Mouse (Mus musculus) heart, embryonic 15.5 days (tissue): ENCODE measurements around the gene Antxr1. TPM values are rescaled to one million over a fixed set of nuclear protein-coding genes. Genes with fewer than 3 reads are reported as not detected.
A peak's percentile ranks its signal among the peaks of the same experiment; 100 is the strongest.

Experiments
- ATAC-seq: fragments of 200-750 bp; cut with Nextera tagmentation; replicated peaks from 2 replicates; pipeline ENCODE4 v1.8.0; 2017; ENCODE audit warnings: low read depth, moderate TSS enrichment; ENCODE audit not compliant: insufficient number of reproducible peaks, insufficient read depth, low FRiP score
- H3K27ac ChIP-seq: fragments of 300-500 bp; sonication (generic); 2 replicates; pipeline ENCODE4 v1.5.1; 2015; ENCODE audit warnings: mild to moderate bottlenecking, inconsistent platforms
- H3K27me3 ChIP-seq: fragments of 300-500 bp; sonication (generic); 2 replicates; pipeline ENCODE4 v1.6.1; 2015; ENCODE audit warnings: inconsistent platforms
- H3K36me3 ChIP-seq: fragments of 300-500 bp; sonication (generic); 2 replicates; pipeline ENCODE4 v1.6.1; 2015; ENCODE audit warnings: mild to moderate bottlenecking, inconsistent platforms
- H3K4me1 ChIP-seq: fragments of 300-500 bp; sonication (generic); replicated peaks from 2 replicates; pipeline ENCODE4 v1.6.1; 2015; ENCODE audit warnings: inconsistent platforms
- H3K4me2 ChIP-seq: fragments of 300-500 bp; sonication (generic); 2 replicates; pipeline ENCODE4 v1.6.1; 2015; ENCODE audit warnings: inconsistent platforms, mild to moderate bottlenecking, moderate library complexity
- H3K4me3 ChIP-seq: fragments of 300-500 bp; sonication (generic); 2 replicates; pipeline ENCODE4 v1.5.1; 2015; ENCODE audit warnings: mild to moderate bottlenecking, inconsistent platforms
- H3K9ac ChIP-seq: fragments of 300-500 bp; sonication (generic); 2 replicates; pipeline ENCODE4 v1.6.1; 2015; ENCODE audit warnings: mild to moderate bottlenecking, inconsistent platforms
- H3K9me3 ChIP-seq: fragments of 300-500 bp; sonication (generic); replicated peaks from 2 replicates; pipeline ENCODE4 v1.6.1; 2016; ENCODE audit warnings: inconsistent platforms
- WGBS: fragments of 180-500 bp; shearing (Covaris S2); methylation state at CpG from one replicate; pipeline ENCODE4 v1.1.7; 2015; ENCODE audit warnings: mixed read lengths; 5-methylcytosine and 5-hydroxymethylcytosine counted together
- polyA plus RNA-seq: library from polyadenylated mRNA; unstranded; fragments of >200 nt; fragmentation: Nextera tagmentation; extraction: Ambion mirVana; gene quantifications from 2 replicates; pipeline ENCODE4 v1.2.1, GENCODE M21; 2015

Gene Antxr1
- polyA plus RNA-seq, 1 experiment from 2014 or later: 5.0 TPM

DNA sequence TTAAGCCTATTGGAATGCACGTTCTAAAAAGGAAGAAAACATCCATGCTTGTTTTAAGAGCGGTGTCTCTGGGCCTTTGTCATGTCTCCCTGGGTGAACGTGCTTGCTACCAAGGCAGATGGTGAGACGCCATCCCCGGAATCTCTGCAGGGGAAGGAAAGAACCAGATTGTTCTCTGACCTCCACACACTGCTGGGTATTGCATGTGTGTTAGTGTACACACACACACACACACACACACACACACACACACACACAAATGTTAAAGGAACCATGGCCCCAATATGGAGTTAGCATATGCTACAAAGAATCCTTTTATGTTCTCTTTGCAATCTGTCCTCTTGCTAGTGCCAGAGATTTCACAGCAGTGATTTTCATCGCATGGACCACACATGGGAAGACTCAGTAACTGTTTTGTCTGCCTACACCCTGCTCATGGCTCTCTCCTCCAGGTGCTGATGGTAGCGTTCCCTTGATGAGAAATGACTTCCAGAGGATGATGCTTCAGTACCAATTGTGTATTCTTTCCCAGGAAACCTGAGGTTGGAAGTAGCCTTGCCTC lies 177.5 kb downstream of the Antxr1 start:
- H3K27me3 ChIP-seq: no peaks in the 10 kb centered on the region
- no peaks in the 10 kb centered on the region for H3K9me3 ChIP-seq
- H3K4me2 ChIP-seq: no peak overlapping the region
- ATAC-seq: no peak
- no peak overlapping the region for H3K9ac ChIP-seq
- WGBS: 82% methylated on average over 7 of the region's 7 CpGs
- H3K4me3 ChIP-seq: no peak overlapping the region
- no peaks in the 10 kb centered on the region for H3K36me3 ChIP-seq
- H3K27ac ChIP-seq: no peak overlapping the region
- H3K4me1 ChIP-seq: peaks cover 6% of the 10 kb centered on the region; the same call in 1 of the 2 replicates

DNA sequence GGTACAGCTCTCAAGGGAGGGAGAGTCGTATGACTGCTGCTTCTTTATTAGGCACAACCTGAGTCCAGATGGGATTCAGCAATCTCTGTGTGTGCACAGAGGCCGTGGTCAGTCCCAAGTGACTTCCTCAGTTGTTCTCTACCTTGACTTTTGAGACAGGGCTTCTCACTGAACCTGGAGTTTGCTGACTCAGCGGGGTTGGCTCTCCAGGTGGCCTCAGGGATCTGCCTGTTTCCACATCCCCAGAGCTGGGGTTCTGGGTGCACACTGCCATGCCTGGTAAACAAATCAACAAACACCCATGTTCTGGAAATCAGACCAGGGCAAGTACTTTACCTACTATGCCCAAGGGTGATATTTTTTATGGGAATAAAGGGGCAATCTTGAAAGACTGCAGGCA lies 181.8 kb downstream of the Antxr1 start:
- H3K27ac ChIP-seq: no peak overlapping the region
- peaks cover 4% of the 10 kb centered on the region; the same call in 1 of the 2 replicates for H3K4me1 ChIP-seq
- ATAC-seq: no peak
- no peaks in the 10 kb centered on the region for H3K36me3 ChIP-seq
- no peak overlapping the region for H3K4me3 ChIP-seq
- no peaks in the 10 kb centered on the region for H3K27me3 ChIP-seq
- no peaks in the 10 kb centered on the region for H3K9me3 ChIP-seq
- 93% methylated on average over 3 of the region's 3 CpGs for WGBS
- H3K9ac ChIP-seq: no peak overlapping the region
- H3K4me2 ChIP-seq: no peak overlapping the region

DNA sequence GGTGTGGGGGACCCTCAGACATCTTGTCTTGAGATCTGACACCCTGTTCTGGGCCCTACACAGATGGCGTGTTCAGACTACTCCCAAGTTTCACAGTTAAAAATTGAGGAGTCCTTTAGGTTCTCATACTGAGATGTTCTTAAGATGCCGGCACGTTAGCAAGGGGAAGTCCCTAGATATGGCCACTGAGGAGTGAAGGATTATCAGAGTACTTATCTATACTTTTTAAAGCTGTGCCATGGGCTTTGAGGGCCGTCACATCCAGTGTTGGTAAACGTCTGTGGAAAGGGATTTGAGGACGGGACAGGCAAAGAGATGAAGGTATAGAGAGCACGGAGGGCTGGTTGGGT lies 182.4 kb downstream of the Antxr1 start:
- 62% methylated on average over 7 of the region's 7 CpGs for WGBS
- H3K9ac ChIP-seq: 0 out of 2 replicates have a peak overlapping the region, but pooled peaks have one; percentile 10
- H3K27ac ChIP-seq: 0 out of 2 replicates have a peak overlapping the region, but pooled peaks have one; percentile 6

DNA sequence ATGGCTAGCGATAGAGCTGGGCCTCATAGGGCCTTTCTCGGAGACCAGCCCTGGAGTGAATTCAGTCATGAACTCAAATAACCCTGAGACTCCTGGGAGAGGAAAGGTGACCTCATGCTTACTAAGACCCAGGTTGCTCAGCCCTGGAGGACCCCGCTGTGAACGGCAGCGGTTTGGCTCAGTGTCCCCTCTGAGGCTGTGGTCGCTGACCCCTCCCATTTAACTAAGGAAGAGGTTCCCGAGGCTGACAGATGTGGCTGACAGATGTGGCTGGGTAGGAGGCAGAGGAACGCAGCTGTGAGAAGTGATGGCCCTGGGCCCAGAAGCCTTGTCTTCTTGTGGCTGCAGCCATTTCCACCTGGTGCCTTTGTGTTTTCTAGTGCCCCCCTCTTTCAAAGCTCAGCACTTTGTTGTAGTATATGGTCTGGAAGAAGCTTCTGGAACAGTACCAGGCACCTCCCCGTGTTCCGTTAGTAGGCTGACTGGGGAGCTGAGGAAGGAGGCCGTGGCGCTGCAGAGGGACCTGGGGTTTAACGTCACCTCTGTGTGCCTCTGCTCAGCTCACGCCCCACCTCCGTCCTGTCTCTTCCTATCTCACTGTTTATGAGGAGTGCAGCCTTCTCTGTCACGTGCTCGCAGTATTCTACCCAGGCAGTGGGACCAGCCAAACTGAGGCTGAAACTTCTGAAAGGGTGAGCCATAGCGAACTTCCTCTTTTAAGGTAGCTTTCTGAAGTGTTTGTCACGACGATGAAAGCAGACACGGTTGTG lies 183.0 kb downstream of the Antxr1 start:
- Histone ChIP-seq H3K9me3 (no peaks in the 10 kb centered on the region), H3K27ac (0 out of 2 replicates have a peak overlapping the region, but pooled peaks have one; percentile 6), H3K4me3 (no peak overlapping the region), H3K4me2 (no peak overlapping the region), H3K27me3 (no peaks in the 10 kb centered on the region), H3K4me1 (peaks cover 4% of the 10 kb centered on the region; the same call in 1 of the 2 replicates), H3K36me3 (no peaks in the 10 kb centered on the region), H3K9ac (0 out of 2 replicates have a peak overlapping the region, but pooled peaks have one; percentile 10)
- ATAC-seq: no peak
- WGBS: 55% methylated on average over 21 of the region's 21 CpGs

More for the DNA sequence above, 182.4 kb downstream of the Antxr1 start:
- Histone ChIP-seq H3K9me3 (no peaks in the 10 kb centered on the region), H3K4me3 (no peak overlapping the region), H3K27me3 (no peaks in the 10 kb centered on the region), H3K4me2 (no peak overlapping the region), H3K36me3 (no peaks in the 10 kb centered on the region), H3K4me1 (peaks cover 4% of the 10 kb centered on the region; the same call in 1 of the 2 replicates)
- ATAC-seq: no peak

DNA sequence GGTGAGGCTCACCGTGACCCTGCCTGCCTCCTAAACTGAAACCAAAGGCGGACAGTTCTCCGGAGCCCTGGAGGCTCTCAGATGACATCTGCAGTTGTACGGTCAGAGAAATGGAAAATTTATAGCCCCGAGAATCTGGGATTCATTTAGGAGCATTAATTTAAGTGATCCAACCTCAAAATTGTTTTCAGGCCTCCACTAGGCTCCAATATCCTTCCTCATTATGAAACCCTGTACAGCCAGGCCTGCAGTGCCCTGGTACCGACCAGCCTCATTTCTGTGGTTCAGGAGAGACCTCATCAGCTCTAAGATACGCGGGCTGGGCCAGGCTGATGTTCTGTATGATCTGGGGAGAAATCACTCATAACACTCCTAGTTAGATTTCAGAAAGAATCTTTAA lies 184.2 kb downstream of the Antxr1 start:
- Histone ChIP-seq H3K36me3 (no peaks in the 10 kb centered on the region), H3K27me3 (no peaks in the 10 kb centered on the region), H3K27ac (no peak overlapping the region), H3K4me2 (no peak overlapping the region), H3K4me1 (peaks cover 4% of the 10 kb centered on the region; the same call in 1 of the 2 replicates), H3K9ac (no peak overlapping the region), H3K4me3 (no peak overlapping the region), H3K9me3 (no peaks in the 10 kb centered on the region)
- 90% methylated on average over 8 of the region's 8 CpGs for WGBS
- no peak for ATAC-seq

DNA sequence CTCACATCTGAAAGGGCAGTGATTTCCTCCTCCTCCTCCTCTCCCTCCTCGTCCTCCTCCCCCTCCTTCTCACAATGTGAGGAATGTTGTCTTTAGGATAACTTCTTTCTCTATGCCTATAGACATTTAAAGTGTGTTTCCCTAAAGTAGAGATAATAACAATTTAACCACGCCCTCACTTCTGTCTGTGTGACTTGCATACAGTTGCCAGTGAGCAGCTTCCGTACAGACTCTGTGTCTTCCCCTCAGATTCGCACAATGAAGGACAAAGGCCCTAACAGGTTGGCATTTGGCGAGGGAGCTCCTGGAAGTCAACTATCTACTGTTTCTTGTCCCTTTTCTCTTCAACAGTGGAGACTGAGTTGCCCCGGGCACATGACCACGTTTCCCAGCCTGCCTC lies 185.2 kb downstream of the Antxr1 start:
- WGBS: 64% methylated on average over 7 of the region's 7 CpGs
- Histone ChIP-seq H3K27ac (no peak overlapping the region), H3K4me2 (no peak overlapping the region), H3K36me3 (no peaks in the 10 kb centered on the region), H3K4me3 (no peak overlapping the region), H3K27me3 (no peaks in the 10 kb centered on the region), H3K9ac (no peak overlapping the region), H3K4me1 (peaks cover 4% of the 10 kb centered on the region; the same call in 1 of the 2 replicates), H3K9me3 (no peaks in the 10 kb centered on the region)
- ATAC-seq: no peak

DNA sequence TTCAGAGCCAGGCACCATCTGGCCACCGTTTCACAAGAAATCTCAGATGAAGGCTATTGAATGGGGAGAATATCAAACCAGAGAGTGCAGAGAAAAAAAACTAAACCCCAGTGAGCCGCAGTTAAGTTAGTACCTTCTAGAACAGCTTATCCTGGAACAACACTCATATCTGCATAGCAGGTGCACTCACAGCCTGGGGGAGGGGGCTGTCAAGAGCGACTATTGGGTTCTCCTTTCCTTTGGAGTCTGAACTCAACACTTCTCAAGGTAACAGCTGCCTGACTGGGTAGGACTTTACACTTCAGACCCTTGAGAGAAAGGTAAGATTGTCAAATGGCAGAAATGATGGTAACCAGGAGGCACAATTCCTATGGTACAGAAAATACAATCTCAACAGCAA lies 187.7 kb downstream of the Antxr1 start:
- Histone ChIP-seq H3K4me1 (no peaks in the 10 kb centered on the region; the same call in 1 of the 2 replicates), H3K9ac (no peak overlapping the region), H3K36me3 (no peaks in the 10 kb centered on the region), H3K9me3 (no peaks in the 10 kb centered on the region), H3K4me3 (no peak overlapping the region), H3K27me3 (no peaks in the 10 kb centered on the region), H3K4me2 (no peak overlapping the region), H3K27ac (no peak overlapping the region)
- no peak for ATAC-seq
- 54% methylated on average over 3 of the region's 3 CpGs for WGBS

DNA sequence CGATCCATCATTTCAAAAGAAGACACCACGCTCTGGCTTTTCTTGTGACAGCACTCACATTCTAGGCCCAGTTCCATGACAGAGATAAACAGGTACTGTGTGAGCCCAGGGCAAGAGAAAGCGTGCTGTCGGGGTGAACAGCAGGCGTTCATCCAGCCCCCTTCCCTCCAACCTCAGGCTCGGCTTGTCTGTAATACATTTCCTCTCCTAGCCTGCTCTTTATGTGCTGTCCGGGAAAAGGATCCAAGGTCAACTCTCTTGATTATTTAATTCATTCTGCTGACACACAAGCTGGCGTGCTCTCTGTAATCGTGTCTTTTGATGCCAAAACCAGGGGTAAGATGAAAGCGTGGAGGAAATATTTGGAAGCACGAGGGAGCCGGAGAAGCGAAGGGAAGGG lies 192.0 kb downstream of the Antxr1 start:
- no peaks in the 10 kb centered on the region for H3K9me3 ChIP-seq
- 0 out of 2 replicates have a peak overlapping the region, but pooled peaks have one; percentile 27 for H3K27ac ChIP-seq
- no peak overlapping the region for H3K4me3 ChIP-seq
- H3K4me2 ChIP-seq: no peak overlapping the region
- 0 out of 2 replicates have a peak, but pooled peaks have one; percentile 35 for ATAC-seq
- H3K9ac ChIP-seq: no peak overlapping the region
- peaks cover 3% of the 10 kb centered on the region; the same call in 1 of the 2 replicates for H3K4me1 ChIP-seq
- 55% methylated on average over 13 of the region's 13 CpGs for WGBS
- no peaks in the 10 kb centered on the region for H3K27me3 ChIP-seq
- no peaks in the 10 kb centered on the region for H3K36me3 ChIP-seq

DNA sequence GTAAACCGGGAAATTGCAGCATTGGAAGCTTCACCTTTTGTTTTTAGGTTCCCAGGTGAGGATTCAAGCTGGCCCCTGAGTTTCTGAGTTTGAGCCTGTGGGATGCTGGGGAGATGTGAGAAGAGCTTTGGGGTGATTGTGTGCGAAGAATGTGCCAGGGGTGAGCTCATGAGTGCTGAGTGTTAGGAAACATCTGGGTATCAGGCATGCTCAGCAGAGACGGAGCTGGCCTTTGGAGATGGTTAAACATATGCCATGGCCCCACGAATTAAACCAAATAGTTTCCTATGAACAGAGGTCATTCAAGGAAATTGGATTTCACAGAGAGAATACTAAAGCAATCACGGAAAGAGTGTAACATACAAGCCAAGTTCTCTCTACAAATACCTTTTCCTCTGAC lies 193.4 kb downstream of the Antxr1 start:
- no peak overlapping the region for H3K27ac ChIP-seq
- H3K4me3 ChIP-seq: no peak overlapping the region
- ATAC-seq: no peak
- no peaks in the 10 kb centered on the region for H3K36me3 ChIP-seq
- H3K27me3 ChIP-seq: no peaks in the 10 kb centered on the region
- WGBS: 51% methylated on average over 5 of the region's 5 CpGs
- H3K4me1 ChIP-seq: peaks cover 3% of the 10 kb centered on the region; the same call in 1 of the 2 replicates
- no peaks in the 10 kb centered on the region for H3K9me3 ChIP-seq
- H3K9ac ChIP-seq: no peak overlapping the region
- no peak overlapping the region for H3K4me2 ChIP-seq

DNA sequence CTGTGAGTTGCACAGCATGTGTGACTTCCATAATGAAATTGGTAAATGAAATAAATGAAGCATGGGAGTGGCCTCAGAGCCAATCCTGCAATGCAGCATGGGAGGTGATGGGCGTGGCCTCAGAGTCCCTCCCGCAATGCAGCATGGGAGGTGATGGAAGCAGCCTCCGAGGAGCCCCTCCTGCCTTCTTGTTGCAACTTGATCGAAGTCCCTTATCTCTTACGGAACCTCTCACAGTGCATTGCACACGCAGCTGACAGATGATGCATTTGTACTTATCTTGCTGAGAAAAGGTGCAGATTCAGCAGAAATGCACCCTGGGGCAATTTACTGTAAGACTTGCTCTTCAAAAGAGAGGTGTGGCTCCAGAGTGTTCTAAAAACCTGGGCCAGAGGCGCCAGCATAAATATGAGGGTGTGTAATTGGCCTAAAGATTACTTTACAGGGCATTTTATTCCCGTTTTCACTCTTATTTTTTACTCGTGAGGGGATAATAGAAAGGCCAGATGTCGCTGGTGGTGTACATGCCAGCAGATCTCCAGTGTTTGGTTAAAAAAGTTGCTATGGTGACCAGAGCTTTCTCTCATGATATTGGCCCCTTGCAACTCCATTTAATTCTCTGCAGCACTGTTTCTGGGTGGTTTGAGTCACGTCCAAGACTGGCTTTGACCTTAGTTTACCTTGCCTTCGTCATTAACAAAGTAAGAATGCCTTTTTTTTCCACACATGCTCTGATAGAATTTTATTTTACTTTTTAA lies 195.6 kb downstream of the Antxr1 start:
- Histone ChIP-seq H3K9ac (no peak overlapping the region), H3K27ac (no peak overlapping the region), H3K9me3 (no peaks in the 10 kb centered on the region), H3K36me3 (0 out of 2 replicates have a peak, but pooled peaks cover 3% of the 10 kb centered on the region), H3K4me2 (no peak overlapping the region), H3K4me1 (peaks cover 3% of the 10 kb centered on the region; the same call in 1 of the 2 replicates), H3K27me3 (no peaks in the 10 kb centered on the region), H3K4me3 (no peak overlapping the region)
- WGBS: 66% methylated on average over 12 of the region's 12 CpGs
- no peak for ATAC-seq

DNA sequence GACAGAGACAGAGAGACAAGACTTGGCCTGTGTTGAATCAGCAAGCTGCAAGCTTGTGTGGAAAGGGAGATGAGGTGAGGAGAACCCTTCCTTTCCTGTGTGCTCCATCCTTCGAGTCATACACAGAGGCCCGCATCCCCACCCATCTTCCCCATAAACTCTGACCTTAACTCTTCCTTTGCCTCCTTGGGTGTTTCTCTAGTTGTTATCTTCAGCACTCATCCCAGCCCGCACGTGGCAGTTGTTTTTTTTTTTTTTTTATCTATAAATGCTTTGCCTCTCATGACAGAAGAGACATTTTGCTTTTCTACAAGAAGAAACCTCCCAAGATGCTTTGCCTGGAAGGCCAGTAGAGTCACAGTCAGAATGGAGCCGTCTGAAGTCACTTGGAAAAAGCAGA lies 197.1 kb downstream of the Antxr1 start:
- no peak for ATAC-seq
- no peak overlapping the region for H3K9ac ChIP-seq
- H3K27ac ChIP-seq: no peak overlapping the region
- 0 out of 2 replicates have a peak, but pooled peaks cover 3% of the 10 kb centered on the region for H3K36me3 ChIP-seq
- no peak overlapping the region for H3K4me2 ChIP-seq
- H3K4me3 ChIP-seq: no peak overlapping the region
- H3K27me3 ChIP-seq: no peaks in the 10 kb centered on the region
- no peaks in the 10 kb centered on the region for H3K9me3 ChIP-seq
- 69% methylated on average over 5 of the region's 5 CpGs for WGBS
- H3K4me1 ChIP-seq: peaks cover 3% of the 10 kb centered on the region; the same call in 1 of the 2 replicates
